Mouse (Mus musculus) olfactory bulb, adult 2 months (tissue): ENCODE measurements around the gene Lrrc4c.

Experiments used
- CTCF ChIP-seq: fragments of 200-500 bp; IDR thresholded peaks from 2 replicates; pipeline ENCODE4 v1.5.1; 2012; ENCODE audit warnings: low read depth, mild to moderate bottlenecking, low read length, moderate library complexity; ENCODE audit not compliant: insufficient read depth
- POLR2A ChIP-seq: fragments of 200-500 bp; IDR thresholded peaks from 2 replicates; pipeline ENCODE4 v1.6.1; 2012; ENCODE audit warnings: mild to moderate bottlenecking, low read depth, low read length, moderate library complexity; ENCODE audit not compliant: insufficient read depth

- TF ChIP-seq CTCF (no peak), POLR2A (no peak)
These were observed 1322.0 kb downstream of the Lrrc4c start for GRCm38 (mm10) chr2:97639941-97640340.
